Mouse (Mus musculus): ENCODE measurements at regions not wholly inside any gene's neighbourhood (a gene's known extent, or its start where the extent isn't known, plus 50 kb on each side); places are given as distances from the start of the nearest gene placed in this dataset.

- no peak for TF ChIP-seq CTCF (IDR thresholded peaks at IDR 0.05; ENCODE audit: low read depth)
- TF ChIP-seq EP300 (optimal IDR thresholded peaks at IDR 0.05) = no peak
Observed at GRCm38 (mm10) chr17:66246031-66246534, 122.8 kb downstream of the Ddx11 start.
